Mouse (Mus musculus) c-Kit-positive CD71-positive TER-119-negative erythroid progenitor cells, embryonic 14.5 days (primary cell): ENCODE results near the gene Gbp3.
"Not testable (repeated sequence)": the region's sequence is repeated elsewhere in the genome, so short reads cannot be mapped to it uniquely, and the experiment has no call there.

Source experiments
- DNase-seq: peaks from one replicate; pipeline ENCODE4 v3.0.0-alpha.2; 2013; ENCODE audit warnings: low read depth

Gbp3 gene

GRCm38 (mm10) chr3:142559632-142560228 lies at the start of gene Gbp3:
Gene Gbp3 (plus strand): TSS chr3:142560026.
- no peak for DNase-seq

GRCm38 (mm10) chr3:142528116-142528515 lies 31.7 kb upstream of the Gbp3 start:
- DNase-seq: no peak

GRCm38 (mm10) chr3:142529597-142529996 lies 30.2 kb upstream of the Gbp3 start:
- DNase-seq: no peak

GRCm38 (mm10) chr3:142530087-142530953 lies 29.5 kb upstream of the Gbp3 start, which contains the start of gene Gbp7:
Gene Gbp7 (plus strand): TSS chr3:142530342.
- DNase-seq: peak; percentile 43

GRCm38 (mm10) chr3:142531595-142531994 lies 28.2 kb upstream of the Gbp3 start:
- DNase-seq: no peak

GRCm38 (mm10) chr3:142533185-142533584 lies 26.6 kb upstream of the Gbp3 start:
- DNase-seq: no peak

GRCm38 (mm10) chr3:142535667-142536066 lies 24.2 kb upstream of the Gbp3 start:
- no peak for DNase-seq

GRCm38 (mm10) chr3:142541391-142541790 lies 18.4 kb upstream of the Gbp3 start:
- no peak for DNase-seq

- not testable (repeated sequence) for DNase-seq
Observed at GRCm38 (mm10) chr3:142542776-142543175, 17.1 kb upstream of the Gbp3 start.

GRCm38 (mm10) chr3:142546690-142547089 lies 13.1 kb upstream of the Gbp3 start:
- DNase-seq: no peak

GRCm38 (mm10) chr3:142550052-142550676 lies 9.7 kb upstream of the Gbp3 start:
- no peak for DNase-seq

- no peak for DNase-seq
Observed at GRCm38 (mm10) chr3:142554601-142555000, 5.2 kb upstream of the Gbp3 start.

- DNase-seq: no peak
Observed at GRCm38 (mm10) chr3:142555623-142556022, 4.2 kb upstream of the Gbp3 start.

- peak; percentile 50 for DNase-seq
Observed at GRCm38 (mm10) chr3:142560296-142560948, 596 bp downstream of the Gbp3 start.

- no peak for DNase-seq
Observed at GRCm38 (mm10) chr3:142561045-142561646, 1.3 kb downstream of the Gbp3 start.

GRCm38 (mm10) chr3:142561666-142562065 lies 1.8 kb downstream of the Gbp3 start:
- DNase-seq: no peak

GRCm38 (mm10) chr3:142567490-142567889 lies 7.7 kb downstream of the Gbp3 start:
- DNase-seq: not testable (repeated sequence)

GRCm38 (mm10) chr3:142570738-142571137 lies 10.9 kb downstream of the Gbp3 start:
- no peak for DNase-seq

GRCm38 (mm10) chr3:142577108-142577507 lies 17.3 kb downstream of the Gbp3 start:
- DNase-seq: no peak

- DNase-seq: no peak
Observed at GRCm38 (mm10) chr3:142578342-142578741, 18.5 kb downstream of the Gbp3 start.

- no peak for DNase-seq
Observed at GRCm38 (mm10) chr3:142583067-142583466, 23.2 kb downstream of the Gbp3 start.

GRCm38 (mm10) chr3:142587386-142587785 lies 27.6 kb downstream of the Gbp3 start:
- DNase-seq: no peak
